ENCODE assay signal across 23 mouse cellular contexts in genomic region chr6:97510771-97511170, GRCm38 (mm10).
DNase-seq lines count a peak whose midpoint lies in the region; ATAC-seq and TF ChIP-seq lines count a peak whose summit lies in the region.
"Had no signal": no experiment of that assay in that cellular context is flagged by ENCODE, and none has a peak within 500 bp of the region (broad histone marks: within the 10 kb centered on the region; RNA-seq: fewer than 3 reads in every experiment).

No protein-coding gene starts in this region.

- no peaks in the 10 kb centered on the region for H3K9me3 ChIP-seq in liver, embryonic 12.5 days (replicated peaks)
- no peaks in the 10 kb centered on the region for H3K9me3 ChIP-seq in embryonic facial prominence, embryonic 15.5 days (replicated peaks)
- H3K9me3 ChIP-seq in kidney, embryonic 15.5 days (replicated peaks), result no peaks in the 10 kb centered on the region
- H3K9me3 ChIP-seq in forebrain, embryonic 14.5 days (replicated peaks; ENCODE audit: control insufficient read depth, low read length), result no peaks in the 10 kb centered on the region
- H3K9me3 ChIP-seq: megakaryocyte, embryonic 14.5 days; midbrain, embryonic 15.5 days; neural tube, embryonic 15.5 days had no signal

- H3K79me2 ChIP-seq in liver, adult 2 months (ENCODE audit: control insufficient read depth, insufficient read depth, low read length), result no peaks in the 10 kb centered on the region

- 63% methylated on average over 8 of the region's 8 CpGs for WGBS in liver, adult 2 months
- 57% methylated on average over 8 of the region's 8 CpGs for WGBS in liver, embryonic 12.5 days (ENCODE audit: insufficient replicate concordance)
- WGBS in embryonic facial prominence, embryonic 15.5 days, result 48% methylated on average over 8 of the region's 8 CpGs
- 45% methylated on average over 8 of the region's 8 CpGs for WGBS in kidney, embryonic 15.5 days
- WGBS in forebrain, embryonic 14.5 days, result 46% methylated on average over 8 of the region's 8 CpGs

- H3K4me1 ChIP-seq in liver, adult 2 months (ENCODE audit: control insufficient read depth, insufficient read depth, low read length), result peaks cover 5% of the 10 kb centered on the region
- no peaks in the 10 kb centered on the region for H3K4me1 ChIP-seq in liver, embryonic 12.5 days
- peaks cover 22% of the 10 kb centered on the region for H3K4me1 ChIP-seq in embryonic facial prominence, embryonic 15.5 days
- H3K4me1 ChIP-seq in kidney, embryonic 15.5 days, result peaks cover 22% of the 10 kb centered on the region
- H3K4me1 ChIP-seq in forebrain, embryonic 14.5 days (ENCODE audit: control insufficient read depth, insufficient read depth, low read length), result 0 out of 2 replicates have a peak, but pooled peaks cover 4% of the 10 kb centered on the region

- peak overlapping the region; percentile 30 for H3K27ac ChIP-seq in liver, adult 2 months (replicated peaks; ENCODE audit: insufficient read depth, low read depth, low read length)
- H3K27ac ChIP-seq in liver, embryonic 12.5 days, result no peak overlapping the region
- 0 out of 2 replicates have a peak overlapping the region, but pooled peaks have one; percentile 34 for H3K27ac ChIP-seq in embryonic facial prominence, embryonic 15.5 days (replicated peaks)
- peak overlapping the region; percentile 57 for H3K27ac ChIP-seq in kidney, embryonic 15.5 days
- no peak overlapping the region for H3K27ac ChIP-seq in forebrain, embryonic 14.5 days (ENCODE audit: low read depth, low read length)
- H3K27ac ChIP-seq: left cerebral cortex, adult 2 months; midbrain, embryonic 15.5 days; neural tube, embryonic 15.5 days had no signal

- H3K4me2 ChIP-seq in liver, embryonic 12.5 days, result no peak overlapping the region
- H3K4me2 ChIP-seq in embryonic facial prominence, embryonic 15.5 days (replicated peaks), result no peak overlapping the region
- no peak overlapping the region for H3K4me2 ChIP-seq in kidney, embryonic 15.5 days
- no peak overlapping the region for H3K4me2 ChIP-seq in forebrain, embryonic 14.5 days (ENCODE audit: low read length)
- H3K4me2 ChIP-seq: midbrain, embryonic 15.5 days; neural tube, embryonic 15.5 days had no signal

- TF ChIP-seq POLR2A in liver, adult 2 months (IDR thresholded peaks at IDR 0.05; ENCODE audit: extremely low read depth, insufficient read depth, low read length), result no peak

- H3K9ac ChIP-seq in liver, adult 2 months (ENCODE audit: low read depth, low read length), result no peak overlapping the region
- no peak overlapping the region for H3K9ac ChIP-seq in liver, embryonic 12.5 days
- no peak overlapping the region for H3K9ac ChIP-seq in embryonic facial prominence, embryonic 15.5 days
- no peak overlapping the region for H3K9ac ChIP-seq in kidney, embryonic 15.5 days
- no peak overlapping the region for H3K9ac ChIP-seq in forebrain, embryonic 14.5 days (ENCODE audit: low read length)
- H3K9ac ChIP-seq: midbrain, embryonic 15.5 days; neural tube, embryonic 15.5 days had no signal

- no peak for ATAC-seq in liver, embryonic 12.5 days
- ATAC-seq in embryonic facial prominence, embryonic 15.5 days (ENCODE audit: insufficient number of reproducible peaks, low FRiP score, low TSS enrichment, low read depth), result no peak
- ATAC-seq in kidney, embryonic 15.5 days (replicated peaks; ENCODE audit: low FRiP score), result peak; percentile 29; the same call in 1 of the 2 replicates
- ATAC-seq in forebrain, embryonic 14.5 days, result no peak
- ATAC-seq: activated CD4-positive, CD25-positive, alpha-beta regulatory T cell, adult 4 months; forebrain, embryonic 16.5 days; midbrain, embryonic 15.5 days had no signal

- no peaks in the 10 kb centered on the region for H3K36me3 ChIP-seq in liver, adult 2 months (ENCODE audit: control insufficient read depth, insufficient read depth, low read length)
- H3K36me3 ChIP-seq in liver, embryonic 12.5 days, result no peaks in the 10 kb centered on the region
- H3K36me3 ChIP-seq in embryonic facial prominence, embryonic 15.5 days, result no peaks in the 10 kb centered on the region
- no peaks in the 10 kb centered on the region for H3K36me3 ChIP-seq in kidney, embryonic 15.5 days
- no peaks in the 10 kb centered on the region for H3K36me3 ChIP-seq in forebrain, embryonic 14.5 days (ENCODE audit: control insufficient read depth, insufficient read depth, low read length)
- H3K36me3 ChIP-seq: midbrain, embryonic 15.5 days; neural tube, embryonic 15.5 days had no signal

- H3K27me3 ChIP-seq in liver, adult 2 months (ENCODE audit: control insufficient read depth, insufficient read depth, low read length), result no peaks in the 10 kb centered on the region
- H3K27me3 ChIP-seq in liver, embryonic 12.5 days (replicated peaks), result no peaks in the 10 kb centered on the region
- no peaks in the 10 kb centered on the region for H3K27me3 ChIP-seq in embryonic facial prominence, embryonic 15.5 days
- H3K27me3 ChIP-seq in kidney, embryonic 15.5 days, result no peaks in the 10 kb centered on the region; the same call in 1 of the 2 replicates
- H3K27me3 ChIP-seq in forebrain, embryonic 14.5 days (replicated peaks; ENCODE audit: control insufficient read depth, insufficient read depth, low read length), result no peaks in the 10 kb centered on the region
- H3K27me3 ChIP-seq: midbrain, embryonic 15.5 days; neural tube, embryonic 15.5 days had no signal

- no peak for TF ChIP-seq CTCF in liver, adult 2 months (IDR thresholded peaks at IDR 0.05; ENCODE audit: low read depth, low read length)

- no peak for DNase-seq in liver, adult 2 months (ENCODE audit: extremely low read depth, low read depth, low spot score)
- DNase-seq in frontal cortex, postnatal 36 days (ENCODE audit: low spot score in 2 of 2), result no peak
- no peak for DNase-seq in spleen, postnatal 4 days (ENCODE audit: low spot score in 2 of 2)
- no peak for DNase-seq in forebrain, embryonic 14.5 days (ENCODE audit: low spot score)
- DNase-seq: adrenal gland, postnatal 36 days; cerebellum, adult 2 months; cerebellum, postnatal 36 days; layer of hippocampus, adult 9-11 months; left cerebral cortex, postnatal 4 days; liver; lung, adult 18-20 months; right cerebral cortex, postnatal 14 days; spleen, adult 18-20 months; thymus, adult 2 months had no signal

- no peak overlapping the region for H3K4me3 ChIP-seq in liver, adult 2 months (ENCODE audit: insufficient read depth, low read depth, low read length)
- H3K4me3 ChIP-seq in liver, embryonic 12.5 days, result no peak overlapping the region
- H3K4me3 ChIP-seq in embryonic facial prominence, embryonic 15.5 days (replicated peaks), result no peak overlapping the region
- H3K4me3 ChIP-seq in kidney, embryonic 15.5 days (replicated peaks), result no peak overlapping the region
- no peak overlapping the region for H3K4me3 ChIP-seq in forebrain, embryonic 14.5 days (ENCODE audit: low read depth, low read length)
- H3K4me3 ChIP-seq: left cerebral cortex, adult 2 months; megakaryocyte, embryonic 14.5 days; midbrain, embryonic 15.5 days; neural tube, embryonic 15.5 days had no signal

Comparison
In these comparisons a context has a peak if more than half of its experiments do, and no peak if none do; other contexts are left out.
1. H3K27ac ChIP-seq: peak in liver, adult 2 months (single experiment), embryonic facial prominence, embryonic 15.5 days (single experiment) and kidney, embryonic 15.5 days (single experiment); none in liver, embryonic 12.5 days (single experiment) and forebrain, embryonic 14.5 days (single experiment).